Mouse (Mus musculus): ENCODE results near the gene Tmem183a. TPM values are rescaled to one million over a fixed set of nuclear protein-coding genes. Genes with fewer than 3 reads are reported as not detected.
A peak's percentile ranks its signal among the peaks of the same experiment; 100 is the strongest.

Tmem183a gene
- polyA plus RNA-seq, 1 experiment: 98.5 TPM

DNA sequence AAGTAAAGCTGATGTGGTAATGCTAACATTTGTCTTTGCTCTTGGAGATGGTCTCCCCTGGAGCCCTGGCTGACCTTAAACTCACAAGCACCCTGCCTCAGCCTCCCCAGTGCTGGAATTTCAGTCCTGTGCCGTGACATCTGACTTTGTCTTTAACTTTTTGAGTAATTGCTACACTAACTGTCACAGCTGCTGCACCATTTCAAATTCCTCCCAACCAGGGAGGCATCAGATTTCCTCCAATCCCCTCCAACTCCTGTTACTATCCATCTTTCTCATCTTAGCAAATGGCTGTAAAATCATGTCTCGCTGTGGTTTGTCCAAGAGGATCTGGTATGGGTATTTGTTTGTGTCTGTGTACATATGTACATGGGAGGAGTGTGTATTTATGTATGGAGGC, 12.3 kb upstream of the Tmem183a start:
- no peak overlapping the region for H3K27ac ChIP-seq (ENCODE audit: control insufficient read depth, insufficient read depth, low read length)
- WGBS: 85% methylated on average over 2 of the region's 2 CpGs
- DNase-seq: no peak
- H3K36me3 ChIP-seq (ENCODE audit: control insufficient read depth, insufficient read depth, low read length): no peaks in the 10 kb centered on the region
- no peak for TF ChIP-seq CTCF (IDR thresholded peaks at IDR 0.05; ENCODE audit: borderline replicate concordance, control insufficient read depth, extremely low read depth, insufficient read depth, low read length, poor library complexity)
- no peak for TF ChIP-seq POLR2A (IDR thresholded peaks at IDR 0.05; ENCODE audit: control insufficient read depth, extremely low read depth, insufficient read depth, low read length, poor library complexity)
- H3K4me3 ChIP-seq (ENCODE audit: control insufficient read depth, insufficient read depth, low read length): no peak overlapping the region
- H3K27me3 ChIP-seq (ENCODE audit: control insufficient read depth, insufficient read depth, low read length): no peaks in the 10 kb centered on the region
- H3K4me1 ChIP-seq (replicated peaks; ENCODE audit: control insufficient read depth, insufficient read depth, low read length): no peaks in the 10 kb centered on the region

DNA sequence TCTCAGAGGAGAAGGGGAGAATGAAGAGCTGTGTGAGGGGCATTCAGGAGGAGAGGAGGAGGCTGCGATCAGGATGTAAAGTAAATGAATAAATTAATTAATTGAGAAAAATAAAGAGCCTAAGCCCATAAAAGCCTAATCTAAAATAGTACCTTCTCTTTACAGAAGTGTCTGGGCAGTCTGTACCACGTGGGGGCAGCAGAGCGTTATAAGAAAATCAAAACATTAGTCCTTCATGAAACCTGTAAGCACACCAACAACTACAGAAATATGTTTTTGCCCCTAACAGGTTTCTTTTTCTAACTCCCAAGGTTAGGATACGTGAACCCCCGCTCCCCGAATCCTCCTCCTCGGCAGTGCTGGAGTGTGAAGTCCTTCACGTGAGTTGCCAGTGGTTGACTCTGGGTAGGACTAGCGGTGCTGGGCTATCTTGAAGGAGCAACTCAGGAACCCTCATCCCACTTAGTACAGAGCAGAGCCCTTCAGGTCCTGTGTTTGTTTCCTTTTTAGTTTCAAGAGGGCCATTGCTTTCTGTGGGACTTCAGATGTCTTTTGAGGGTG, 7.1 kb upstream of the Tmem183a start:
- DNase-seq: peak; percentile 53
- no peak overlapping the region for H3K4me3 ChIP-seq (ENCODE audit: control insufficient read depth, insufficient read depth, low read length)
- no peaks in the 10 kb centered on the region for H3K4me1 ChIP-seq (replicated peaks; ENCODE audit: control insufficient read depth, insufficient read depth, low read length)
- H3K36me3 ChIP-seq (ENCODE audit: control insufficient read depth, insufficient read depth, low read length): no peaks in the 10 kb centered on the region
- H3K27ac ChIP-seq (ENCODE audit: control insufficient read depth, insufficient read depth, low read length): no peak overlapping the region
- H3K27me3 ChIP-seq (ENCODE audit: control insufficient read depth, insufficient read depth, low read length): no peaks in the 10 kb centered on the region
- TF ChIP-seq POLR2A (IDR thresholded peaks at IDR 0.05; ENCODE audit: control insufficient read depth, extremely low read depth, insufficient read depth, low read length, poor library complexity): no peak
- no peak for TF ChIP-seq CTCF (IDR thresholded peaks at IDR 0.05; ENCODE audit: borderline replicate concordance, control insufficient read depth, extremely low read depth, insufficient read depth, low read length, poor library complexity)
- 56% methylated on average over 9 of the region's 9 CpGs for WGBS

DNA sequence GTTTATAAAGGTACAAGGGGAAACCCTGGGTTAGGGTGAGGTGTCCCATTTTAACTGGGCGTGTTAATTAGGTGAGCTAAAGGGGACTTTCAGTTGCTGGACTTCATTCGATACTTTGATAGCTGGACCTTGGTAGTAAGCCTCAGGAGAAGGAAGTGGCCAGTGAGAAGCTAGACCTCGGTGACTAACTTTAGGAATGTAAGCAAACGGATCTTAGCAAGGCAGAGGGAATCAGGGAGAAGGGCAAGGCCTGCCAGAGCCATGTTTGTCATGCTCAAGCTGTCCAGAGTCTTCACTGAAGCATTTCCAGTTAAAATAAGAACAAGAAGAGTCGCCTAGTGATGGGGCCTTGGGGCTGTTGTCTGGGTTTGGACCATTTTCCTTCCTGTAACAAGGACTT, 3.7 kb upstream of the Tmem183a start:
- Histone ChIP-seq H3K36me3 (ENCODE audit: control insufficient read depth, insufficient read depth, low read length) (no peaks in the 10 kb centered on the region), H3K4me1 (replicated peaks; ENCODE audit: control insufficient read depth, insufficient read depth, low read length) (peaks cover 5% of the 10 kb centered on the region)
- 79% methylated on average over 5 of the region's 5 CpGs for WGBS

DNA sequence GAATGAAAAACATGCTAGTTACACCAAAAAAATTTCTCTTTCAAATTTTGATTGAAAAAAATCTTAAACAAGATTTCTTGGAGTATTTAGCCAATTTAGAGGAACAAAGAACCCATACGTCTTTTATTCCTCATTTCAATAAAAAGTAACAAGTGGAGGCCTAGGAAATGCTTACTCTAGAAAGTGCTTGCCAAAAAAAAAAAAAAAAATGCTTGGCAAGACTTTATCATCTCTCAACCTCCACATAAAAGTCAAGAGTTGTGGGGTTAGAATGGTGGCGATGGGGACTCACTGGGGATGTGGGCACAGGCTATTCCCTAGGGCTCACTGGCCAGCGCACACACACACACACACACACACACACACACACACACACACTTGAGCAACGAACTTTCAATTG, 1.4 kb upstream of the Tmem183a start:
- H3K27ac ChIP-seq (ENCODE audit: control insufficient read depth, insufficient read depth, low read length): no peak overlapping the region
- peaks cover 5% of the 10 kb centered on the region for H3K4me1 ChIP-seq (replicated peaks; ENCODE audit: control insufficient read depth, insufficient read depth, low read length)
- H3K27me3 ChIP-seq (ENCODE audit: control insufficient read depth, insufficient read depth, low read length): no peaks in the 10 kb centered on the region
- peaks cover 4% of the 10 kb centered on the region; the same call in 1 of the 2 replicates for H3K36me3 ChIP-seq (ENCODE audit: control insufficient read depth, insufficient read depth, low read length)
- TF ChIP-seq POLR2A (IDR thresholded peaks at IDR 0.05; ENCODE audit: control insufficient read depth, extremely low read depth, insufficient read depth, low read length, poor library complexity) (no peak), CTCF (IDR thresholded peaks at IDR 0.05; ENCODE audit: borderline replicate concordance, control insufficient read depth, extremely low read depth, insufficient read depth, low read length, poor library complexity) (no peak)
- no peak for DNase-seq
- WGBS: 89% methylated on average over 4 of the region's 4 CpGs
- no peak overlapping the region for H3K4me3 ChIP-seq (ENCODE audit: control insufficient read depth, insufficient read depth, low read length)

More for the DNA sequence above, 3.7 kb upstream of the Tmem183a start:
- no peaks in the 10 kb centered on the region for H3K27me3 ChIP-seq (ENCODE audit: control insufficient read depth, insufficient read depth, low read length)
- TF ChIP-seq CTCF (IDR thresholded peaks at IDR 0.05; ENCODE audit: borderline replicate concordance, control insufficient read depth, extremely low read depth, insufficient read depth, low read length, poor library complexity) (no peak), POLR2A (IDR thresholded peaks at IDR 0.05; ENCODE audit: control insufficient read depth, extremely low read depth, insufficient read depth, low read length, poor library complexity) (no peak)
- H3K4me3 ChIP-seq (ENCODE audit: control insufficient read depth, insufficient read depth, low read length): no peak overlapping the region
- DNase-seq: no peak
- H3K27ac ChIP-seq (ENCODE audit: control insufficient read depth, insufficient read depth, low read length): no peak overlapping the region

DNA sequence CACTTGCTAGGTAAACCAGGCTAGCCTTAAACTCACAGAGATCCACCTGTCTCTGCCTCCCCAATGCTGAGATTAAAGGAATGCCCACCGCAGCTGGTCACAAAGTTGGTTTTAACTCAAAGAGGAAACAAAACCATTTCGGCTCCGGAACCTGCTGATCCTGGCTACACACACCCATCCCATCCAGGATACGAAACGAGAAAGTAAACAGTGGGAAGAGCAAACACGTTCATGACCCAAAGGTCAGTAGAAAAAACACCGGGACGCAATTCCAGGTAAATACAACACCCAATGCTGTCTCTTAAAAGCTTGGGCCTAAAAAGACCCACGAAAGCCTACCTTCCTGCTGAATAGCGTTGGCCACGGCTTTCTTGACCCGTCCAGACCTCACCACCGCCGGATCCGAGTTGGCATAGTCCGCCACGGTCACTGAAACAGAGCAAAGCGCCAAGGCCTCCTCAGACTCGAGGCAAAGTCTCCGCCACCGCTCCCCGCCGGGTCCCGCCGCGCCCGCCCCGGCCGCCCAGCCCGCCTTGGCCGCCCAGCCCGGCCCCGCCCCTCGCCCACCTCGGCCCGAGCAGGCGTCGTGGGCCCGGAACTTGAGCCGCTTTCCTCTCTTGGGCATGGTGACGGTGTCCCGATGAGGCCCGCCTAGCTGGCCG, 453 bp downstream of the Tmem183a start:
- TF ChIP-seq POLR2A (IDR thresholded peaks at IDR 0.05; ENCODE audit: control insufficient read depth, extremely low read depth, insufficient read depth, low read length, poor library complexity): no peak
- TF ChIP-seq CTCF (IDR thresholded peaks at IDR 0.05; ENCODE audit: borderline replicate concordance, control insufficient read depth, extremely low read depth, insufficient read depth, low read length, poor library complexity): no peak
- Histone ChIP-seq H3K36me3 (ENCODE audit: control insufficient read depth, insufficient read depth, low read length) (peaks cover 11% of the 10 kb centered on the region), H3K27ac (ENCODE audit: control insufficient read depth, insufficient read depth, low read length) (no peak overlapping the region), H3K27me3 (ENCODE audit: control insufficient read depth, insufficient read depth, low read length) (no peaks in the 10 kb centered on the region), H3K4me1 (replicated peaks; ENCODE audit: control insufficient read depth, insufficient read depth, low read length) (peaks cover 5% of the 10 kb centered on the region), H3K4me3 (ENCODE audit: control insufficient read depth, insufficient read depth, low read length) (peak overlapping the region; percentile 84)
- whole genome bisulfite sequencing: under 1% methylated on average over 44 of the region's 44 CpGs
- DNase-seq: peak; percentile 5

DNA sequence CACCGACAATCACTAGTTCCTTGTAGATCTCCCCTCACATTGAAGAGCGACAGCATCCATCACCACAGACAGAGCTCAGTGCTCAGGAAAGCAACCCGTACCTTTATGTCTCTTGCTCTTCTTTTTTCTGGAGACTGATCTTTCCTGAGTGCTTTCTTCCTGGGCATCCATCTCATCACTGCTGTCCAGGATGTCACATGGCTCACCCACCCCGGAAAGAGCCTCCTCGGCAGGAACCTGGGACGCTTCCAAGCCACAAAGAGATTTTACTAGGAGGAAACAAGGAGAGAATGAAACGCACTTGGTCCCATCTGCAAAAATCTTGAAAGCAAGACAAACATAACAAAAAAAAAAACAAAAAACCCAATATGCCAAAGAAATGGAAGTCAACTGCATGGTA, 1.1 kb downstream of the Tmem183a start:
- Histone ChIP-seq H3K27ac (ENCODE audit: control insufficient read depth, insufficient read depth, low read length) (no peak overlapping the region), H3K27me3 (ENCODE audit: control insufficient read depth, insufficient read depth, low read length) (no peaks in the 10 kb centered on the region), H3K4me1 (replicated peaks; ENCODE audit: control insufficient read depth, insufficient read depth, low read length) (peaks cover 5% of the 10 kb centered on the region), H3K36me3 (ENCODE audit: control insufficient read depth, insufficient read depth, low read length) (peaks cover 18% of the 10 kb centered on the region), H3K4me3 (ENCODE audit: control insufficient read depth, insufficient read depth, low read length) (no peak overlapping the region)
- 49% methylated on average over 7 of the region's 7 CpGs for WGBS
- TF ChIP-seq CTCF (IDR thresholded peaks at IDR 0.05; ENCODE audit: borderline replicate concordance, control insufficient read depth, extremely low read depth, insufficient read depth, low read length, poor library complexity): no peak
- TF ChIP-seq POLR2A (IDR thresholded peaks at IDR 0.05; ENCODE audit: control insufficient read depth, extremely low read depth, insufficient read depth, low read length, poor library complexity): no peak
- DNase-seq: no peak
